In genomic region chr17:14160846-14161245, GRCm38 (mm10) we compare ENCODE assay signal across 28 mouse cellular contexts. TPM values are rescaled to one million over a fixed set of nuclear protein-coding genes. Genes with fewer than 3 reads are reported as not detected.
DNase-seq lines count a peak whose midpoint lies in the region; ATAC-seq and TF ChIP-seq lines count a peak whose summit lies in the region.
"Had no signal": no experiment of that assay in that cellular context is flagged by ENCODE, and none has a peak within 500 bp of the region (broad histone marks: within the 10 kb centered on the region; RNA-seq: fewer than 3 reads in every experiment).

No protein-coding gene starts in this region.

- POLR2A ChIA-PET in Patski (lab: Charles Lee) = interaction anchor here (0.8 kb wide), 1 partner anchor 43 kb away, joined by 3 read pairs; the partner anchor contains the start of gene Dact2

- H3K4me2 ChIP-seq in myocyte (ENCODE audit: low read depth) = peak overlapping the region; percentile 40
- no peak overlapping the region for H3K4me2 ChIP-seq in hindbrain, embryonic 13.5 days
- H3K4me2 ChIP-seq: embryonic facial prominence, embryonic 12.5 days; forebrain, embryonic 12.5 days had no signal

- no peak overlapping the region for H3K27ac ChIP-seq in hindbrain, embryonic 13.5 days
- H3K27ac ChIP-seq: embryonic facial prominence, embryonic 10.5 days; embryonic facial prominence, embryonic 12.5 days; forebrain, embryonic 10.5 days; forebrain, embryonic 12.5 days had no signal

- no peak overlapping the region for H3ac ChIP-seq in myocyte (ENCODE audit: control insufficient read depth, insufficient read length)

- in situ Hi-C loops in Patski (cut with MboI; ENCODE audit: low pct_unique_long_range_greater_than_20kb) = no loop called here

- DNase-seq in 3T3-L1 (ENCODE audit: low read depth, low spot score) = peak; percentile 91
- peak; percentile 32 for DNase-seq in Muller cell, postnatal 12 days (ENCODE audit: inconsistent ontology term)
- DNase-seq in Patski (ENCODE audit: low read depth, low spot score) = no peak
- no peak for DNase-seq in right cerebral cortex, postnatal 10 days (ENCODE audit: low spot score in 2 of 2)
- DNase-seq in layer of hippocampus, postnatal 14 days (ENCODE audit: low spot score in 2 of 2) = no peak
- DNase-seq in yolk sac, embryonic 10.5 days (ENCODE audit: low spot score) = no peak
- DNase-seq: adrenal gland, adult 2 months; adrenal gland, postnatal 10 days; adrenal gland, postnatal 25 days; cerebellum, adult 11 months; cerebellum, adult 18-20 months; cerebellum, adult 8-10 months; cerebellum, adult 9-11 months; cerebellum, postnatal 14 days; cerebellum, postnatal 36 days had no signal

- no peaks in the 10 kb centered on the region for H3K9me3 ChIP-seq in hindbrain, embryonic 13.5 days
- H3K9me3 ChIP-seq: embryonic facial prominence, embryonic 10.5 days; embryonic facial prominence, embryonic 12.5 days; forebrain, embryonic 10.5 days; forebrain, embryonic 12.5 days had no signal

- TF ChIP-seq CTCF in Patski (IDR thresholded peaks at IDR 0.05) = no peak

- CTCF ChIA-PET in Patski (lab: Charles Lee) = interaction anchor here (0.8 to 1.5 kb wide), 3 partner anchors 22 to 43 kb away, joined by 3 to 5 read pairs (median 4); partner anchors contain the start of gene Dact2

- no peaks in the 10 kb centered on the region for H3K36me3 ChIP-seq in myocyte (ENCODE audit: control insufficient read depth, insufficient read depth)
- no peaks in the 10 kb centered on the region for H3K36me3 ChIP-seq in hindbrain, embryonic 13.5 days
- H3K36me3 ChIP-seq: embryonic facial prominence, embryonic 10.5 days; embryonic facial prominence, embryonic 12.5 days; forebrain, embryonic 10.5 days; forebrain, embryonic 12.5 days; G1E had no signal

- no peak overlapping the region for H3K9ac ChIP-seq in hindbrain, embryonic 13.5 days
- H3K9ac ChIP-seq: embryonic facial prominence, embryonic 12.5 days; forebrain, embryonic 12.5 days had no signal

- H3K27me3 ChIP-seq in Patski = no peaks in the 10 kb centered on the region
- no peaks in the 10 kb centered on the region for H3K27me3 ChIP-seq in myocyte (ENCODE audit: control insufficient read depth, insufficient read depth, insufficient read length)
- peaks cover 15% of the 10 kb centered on the region; the same call in 1 of the 2 replicates for H3K27me3 ChIP-seq in hindbrain, embryonic 13.5 days
- H3K27me3 ChIP-seq: embryonic facial prominence, embryonic 12.5 days had no signal

- WGBS in hindbrain, embryonic 13.5 days = 93% methylated on average over 3 of the region's 3 CpGs

- peak; percentile 42 for ATAC-seq in Patski
- ATAC-seq in hindbrain, embryonic 13.5 days (ENCODE audit: low FRiP score) = no peak
- ATAC-seq: CD4-positive, CD25-positive, alpha-beta regulatory T cell, adult 4 months; forebrain, embryonic 14.5 days; forebrain, embryonic 16.5 days had no signal

- no peak overlapping the region for H3K4me3 ChIP-seq in myocyte
- no peak overlapping the region for H3K4me3 ChIP-seq in hindbrain, embryonic 13.5 days
- H3K4me3 ChIP-seq: embryonic facial prominence, embryonic 10.5 days; embryonic facial prominence, embryonic 12.5 days; erythroblast, embryonic 14.5 days; forebrain, embryonic 10.5 days; forebrain, embryonic 12.5 days had no signal

- no peak for TF ChIP-seq POLR2A in myocyte (IDR thresholded peaks at IDR 0.05; ENCODE audit: insufficient read length, low read depth)

- H3K4me1 ChIP-seq in hindbrain, embryonic 13.5 days (replicated peaks) = peaks cover 31% of the 10 kb centered on the region

- H3K79me2 ChIP-seq in myocyte (ENCODE audit: control insufficient read depth, insufficient read depth) = no peaks in the 10 kb centered on the region

TF ChIP-seq in myocyte, 11 proteins besides CTCF, POLR2A, EP300 and RAD21:
- TF ChIP-seq SRF (IDR thresholded peaks at IDR 0.05; ENCODE audit: control insufficient read depth, insufficient read length, low read depth) (no peak), REST (IDR thresholded peaks at IDR 0.05; ENCODE audit: insufficient read depth, insufficient read length) (no peak), TCF12 (IDR thresholded peaks at IDR 0.05; ENCODE audit: insufficient read depth, poor library complexity, severe bottlenecking) (no peak), POLR2AphosphoS2 (IDR thresholded peaks at IDR 0.05; ENCODE audit: insufficient read length, low read depth) (no peak), MYOD1 (IDR thresholded peaks at IDR 0.05; ENCODE audit: control insufficient read depth in 1 of 3, insufficient read length in 2 of 3, low read depth in 2 of 3) (no peak), E2F4 (IDR thresholded peaks at IDR 0.05; ENCODE audit: insufficient read depth) (no peak), CEBPB (IDR thresholded peaks at IDR 0.05; ENCODE audit: insufficient read depth, poor library complexity, severe bottlenecking) (no peak), MYOG (IDR thresholded peaks at IDR 0.05; ENCODE audit: control insufficient read depth in 1 of 3, insufficient read depth in 1 of 3, insufficient read length in 2 of 3, low read depth in 2 of 3) (no peak), MAX (IDR thresholded peaks at IDR 0.05; ENCODE audit: low read depth) (no peak), TCF3 (IDR thresholded peaks at IDR 0.05; ENCODE audit: insufficient read length, low read depth) (no peak)

RNA-seq across cellular contexts. Expression of gene Dact2, which starts 43.3 kb away (rescaled TPM):
- 22.1 TPM for polyA plus RNA-seq in Patski (2021)
- 0.95 TPM for polyA plus RNA-seq in myocyte (2012; fragmentation: generic; extraction: Trizol)
- 10 to 100 TPM; 20.0 to 23.2 TPM for total RNA-seq in layer of hippocampus, postnatal 14 days (2021)
- polyA plus RNA-seq in hindbrain, embryonic 13.5 days (2015; fragmentation: Nextera tagmentation; extraction: Ambion mirVana) = 0.53 and 1.0 TPM in 2 replicates
- total RNA-seq: CH12.LX; common myeloid progenitor, adult 5-6 weeks; G1E had no signal
- polyA plus RNA-seq: CD4-positive, CD25-positive, alpha-beta regulatory T cell, adult 4 months; erythroblast, embryonic 14.5 days; G1E had no signal

Comparison
In these comparisons a context has a peak if more than half of its experiments do, and no peak if none do; other contexts are left out.
1. DNase-seq: peak in 3T3-L1 (single experiment) and Muller cell, postnatal 12 days (single experiment); none in Patski (single experiment), right cerebral cortex, postnatal 10 days (0 of 2), layer of hippocampus, postnatal 14 days (0 of 2) and yolk sac, embryonic 10.5 days (single experiment).
2. RNA of gene Dact2, which starts 43.3 kb away (polyA plus RNA-seq): 22.1 TPM in Patski (single experiment); 0.95 TPM in myocyte (single experiment) and 0.53 to 1.0 TPM in hindbrain, embryonic 13.5 days; every median in the first group is over 10 times any median in the second.